Mouse (Mus musculus) layer of hippocampus, adult 2 months (tissue): Measurements from ENCODE around the gene Wdr91. TPM values are rescaled to one million over a fixed set of nuclear protein-coding genes. Genes with fewer than 3 reads are reported as not detected.
A peak's percentile ranks its signal among the peaks of the same experiment; 100 is the strongest.

Experiments
- DNase-seq, 2 experiments: peaks; one replicate each; pipeline ENCODE4 v3.0.0; 2022; ENCODE audit warnings: low spot score in 2 of 2
- H3K27ac ChIP-seq: fragments of 200-600 bp; 2 replicates; pipeline ENCODE4 v1.8.1; 2022
- H3K4me3 ChIP-seq: fragments of 200-600 bp; 2 replicates; pipeline ENCODE4 v1.8.1; 2022; ENCODE audit warnings: mild to moderate bottlenecking
- CTCF ChIP-seq: fragments of 200-600 bp; conservative IDR thresholded peaks from 2 replicates; pipeline ENCODE4 v1.8.1; 2022; ENCODE audit warnings: antibody characterized with exemption, mild to moderate bottlenecking, moderate library complexity
- long read RNA-seq, 2 experiments: library from polyadenylated mRNA; stranded (forward); transcript quantifications; one replicate each; pipeline ENCODE4 v2.0.0; 2021; ENCODE audit warnings: borderline mapping rate in 2 of 2
- total RNA-seq, 2 experiments: library from RNA; stranded (reverse); gene quantifications; 2 replicates each; pipeline ENCODE4 v1.2.3; 2021

The Wdr91 gene
- 10 to 100 TPM; 34.9 to 37.9 TPM for total RNA-seq
- long read RNA-seq, experiment 1, transcript Wdr91-201 (15 exons, 2,682 nt), result major isoform, 17 of 32 reads
- long read RNA-seq, experiment 1, partial matches to known transcripts, result 5 of 32 reads
- long read RNA-seq, experiment 1, other reads (novel, unspliced or antisense), result 10 of 32 reads
- long read RNA-seq, experiment 2, transcript Wdr91-201 (15 exons, 2,682 nt), result major isoform, 9 of 21 reads
- long read RNA-seq, experiment 2, partial matches to known transcripts, result 3 of 21 reads
- long read RNA-seq, experiment 2, other reads (novel, unspliced or antisense), result 9 of 21 reads

DNA sequence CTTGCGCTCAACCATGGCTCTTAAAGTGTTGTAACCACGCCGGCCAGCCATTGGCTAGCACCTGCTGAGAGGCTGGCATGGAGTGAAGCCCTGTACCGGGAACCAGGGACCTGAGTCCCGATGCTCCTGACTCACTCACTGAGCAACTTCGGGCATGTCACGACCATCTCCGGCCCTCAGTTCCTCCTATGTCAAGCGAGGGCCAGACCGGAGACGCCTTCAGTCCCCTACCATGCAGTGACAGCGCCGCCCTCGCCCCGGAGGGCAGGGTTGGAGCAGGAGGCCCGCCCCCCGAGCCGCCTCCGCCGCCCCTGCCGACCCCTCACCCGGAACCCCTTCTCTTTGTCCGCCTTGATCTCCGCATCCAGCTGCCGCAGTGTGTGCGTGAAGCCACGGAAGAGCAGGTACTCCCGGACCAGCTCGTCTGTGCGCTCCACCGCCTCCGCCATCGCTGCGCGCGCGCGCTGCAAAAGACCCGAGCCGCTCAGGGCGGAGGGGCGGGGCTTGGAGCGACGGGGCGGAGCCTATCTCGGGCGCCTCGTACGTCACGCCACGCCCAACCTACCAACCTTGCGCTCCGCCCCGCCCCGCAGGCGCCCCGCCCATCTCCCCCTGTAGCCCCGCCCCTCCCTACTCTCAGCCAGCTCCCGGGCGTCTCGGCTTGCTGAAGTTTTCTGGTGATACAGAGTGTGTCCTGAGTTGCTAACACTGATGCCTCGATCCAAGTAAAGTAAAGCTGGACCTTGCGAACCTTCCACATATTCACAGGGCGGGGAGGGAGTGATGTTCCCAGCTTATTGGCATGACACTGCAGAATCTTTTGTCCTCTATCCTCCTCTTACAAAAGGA is at the start of gene Wdr91:
Wdr91 (minus strand) TSS at position 506 of the 849 bp plus-strand sequence.
- peak within 1 kb of the TSS; percentile 73 for H3K4me3 ChIP-seq
- peak within 1 kb of the TSS; percentile 93 for H3K27ac ChIP-seq
- TF ChIP-seq CTCF, result peak; percentile 50
- DNase-seq, result peak; percentile 89 to 93

DNA sequence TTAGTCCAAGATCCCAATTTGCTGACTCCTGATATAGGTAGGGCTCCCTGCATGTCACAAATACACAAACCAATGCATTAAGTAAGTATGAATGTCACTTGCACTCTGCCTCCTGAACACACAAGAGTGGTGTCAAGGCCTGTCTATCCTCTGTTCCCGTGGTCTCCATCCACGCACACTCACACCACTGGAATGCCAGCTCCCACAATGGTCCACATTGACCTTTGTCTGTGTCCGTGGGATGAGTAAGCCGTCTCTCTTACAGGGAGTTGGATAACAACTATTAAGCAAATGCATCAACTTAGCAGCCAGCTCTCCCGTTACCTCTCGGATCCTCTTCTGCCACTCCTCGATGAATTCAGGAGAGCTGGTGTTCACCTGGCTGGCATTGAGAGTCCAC is 48.5 kb upstream of the Wdr91 start:
- no peak overlapping the region for H3K27ac ChIP-seq
- H3K4me3 ChIP-seq, result no peak overlapping the region
- TF ChIP-seq CTCF, result no peak
- DNase-seq, result no peak

DNA sequence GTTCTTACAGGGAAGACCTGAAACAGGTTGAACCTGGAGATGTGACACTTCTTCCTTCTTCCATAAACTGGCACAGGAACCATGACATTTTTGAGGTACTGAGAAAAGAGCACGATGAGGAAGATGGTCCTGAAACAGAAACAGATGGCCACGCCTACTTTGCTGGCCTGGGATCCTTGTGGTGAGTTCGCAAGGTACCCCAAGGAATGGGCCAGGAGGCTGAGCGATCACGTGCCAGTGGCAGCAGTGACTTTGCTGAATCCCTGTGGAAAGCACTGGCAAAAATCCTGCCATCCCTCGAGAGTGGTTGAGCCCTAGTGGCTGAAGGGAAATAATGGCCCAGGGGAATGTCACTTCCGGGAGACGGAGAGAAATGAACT is 45.2 kb upstream of the Wdr91 start:
- no peak overlapping the region for H3K4me3 ChIP-seq
- H3K27ac ChIP-seq, result no peak overlapping the region
- TF ChIP-seq CTCF, result 0 out of 2 replicates have a peak, but pooled peaks have one; percentile 1
- no peak for DNase-seq

DNA sequence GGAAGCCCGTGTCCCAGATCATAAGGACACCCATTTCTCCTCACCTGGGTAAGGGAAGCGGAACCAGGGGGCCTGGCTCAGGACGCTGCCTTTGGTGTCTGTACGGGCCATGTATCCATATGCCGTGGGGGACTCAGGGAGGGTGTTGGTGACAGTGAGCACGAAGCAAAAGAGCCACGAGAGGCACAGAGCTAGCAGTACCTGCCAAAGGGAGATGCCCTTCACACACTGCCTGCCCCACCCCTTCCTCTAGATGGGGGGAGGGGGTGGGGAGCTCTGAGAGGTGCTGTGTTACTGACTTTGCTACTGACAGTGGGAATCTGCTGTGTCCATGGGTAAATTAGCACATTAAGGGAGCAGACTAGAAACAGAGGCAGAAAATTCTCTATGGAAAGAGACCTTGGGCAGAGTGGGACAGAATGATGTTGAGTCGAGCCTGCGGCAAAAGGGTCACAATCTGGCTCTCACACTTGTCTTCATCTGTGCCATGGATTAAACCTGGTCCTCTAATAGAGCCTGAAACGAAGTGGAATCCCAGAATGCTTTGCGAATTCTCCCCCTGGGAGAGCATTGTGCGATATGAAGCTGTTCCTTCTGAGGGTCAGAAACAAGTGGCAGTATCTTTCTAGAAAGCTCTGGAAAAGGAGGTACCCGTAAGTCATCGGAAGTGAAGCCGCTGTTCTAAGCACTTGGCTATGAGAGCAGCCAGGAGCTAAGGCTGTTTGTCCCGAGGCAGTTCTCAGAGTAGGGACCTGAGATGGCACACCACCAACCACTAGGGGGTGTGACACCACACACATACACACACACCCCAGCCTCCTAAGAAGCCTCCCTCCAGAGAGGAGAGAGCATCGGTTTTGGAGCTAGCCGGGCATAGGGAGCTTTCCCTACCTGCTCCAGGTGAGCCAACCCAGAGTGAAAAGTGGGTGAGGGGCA is 44.5 kb upstream of the Wdr91 start:
- peak overlapping the region; percentile 15; the same call in 1 of the 2 replicates for H3K4me3 ChIP-seq

DNA sequence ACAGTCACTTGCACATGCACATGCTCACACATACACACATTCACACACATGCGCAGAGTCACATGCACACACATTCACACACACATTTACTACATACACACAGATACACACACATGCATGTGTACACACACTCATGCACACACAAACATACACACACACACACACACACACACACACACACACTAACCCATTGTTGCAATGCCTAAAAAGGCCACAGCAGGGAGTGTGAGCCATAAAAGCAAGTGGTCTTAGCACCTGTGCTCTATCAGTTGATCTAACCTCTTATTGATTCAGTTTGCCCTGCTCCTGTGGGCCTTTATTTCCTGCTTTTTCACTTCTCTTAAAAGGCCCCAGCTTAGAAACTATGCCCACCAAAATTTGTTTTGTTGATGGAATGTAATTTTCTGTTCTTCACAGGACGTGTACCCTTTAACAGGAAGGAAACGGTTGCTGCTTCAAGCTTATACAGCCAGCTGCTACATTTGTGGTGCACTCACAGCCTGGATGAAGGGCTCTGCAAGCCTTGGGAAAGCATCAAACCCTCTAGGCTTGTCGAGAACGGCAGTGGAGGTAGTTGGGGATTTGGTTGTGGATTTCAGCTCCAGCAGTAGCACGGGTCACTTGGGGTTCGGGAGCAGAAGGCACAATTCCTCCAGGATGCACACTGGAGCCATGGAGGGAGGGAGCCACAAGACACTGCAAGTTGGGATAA is 41.4 kb upstream of the Wdr91 start:
- no peak for DNase-seq
- Histone ChIP-seq H3K4me3 (no peak overlapping the region), H3K27ac (no peak overlapping the region)
- TF ChIP-seq CTCF, result no peak

More for the DNA sequence above, 44.5 kb upstream of the Wdr91 start:
- peak; percentile 67 for TF ChIP-seq CTCF
- DNase-seq, result peak in 1 of 2 experiments; percentile 16
- H3K27ac ChIP-seq, result no peak overlapping the region

DNA sequence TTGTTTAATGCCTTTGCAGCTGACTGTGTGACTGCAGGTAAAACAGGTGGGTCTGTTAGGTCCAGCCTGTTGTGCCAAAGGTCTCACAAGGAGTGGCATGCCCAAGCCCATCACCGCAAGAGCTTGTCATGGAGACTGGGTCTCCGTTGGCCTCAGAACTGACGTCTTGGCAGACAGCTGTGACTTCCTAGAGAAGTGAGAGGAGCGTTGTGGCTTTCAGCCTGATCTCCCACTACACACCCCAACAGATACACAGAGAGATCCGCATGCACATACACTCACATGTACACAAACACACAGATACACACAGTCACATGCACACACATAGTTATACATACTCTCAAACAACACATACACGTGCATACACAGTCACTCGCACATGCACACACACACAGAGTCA is 40.8 kb upstream of the Wdr91 start:
- Histone ChIP-seq H3K27ac (no peak overlapping the region), H3K4me3 (no peak overlapping the region)
- TF ChIP-seq CTCF, result no peak
- DNase-seq, result no peak

DNA sequence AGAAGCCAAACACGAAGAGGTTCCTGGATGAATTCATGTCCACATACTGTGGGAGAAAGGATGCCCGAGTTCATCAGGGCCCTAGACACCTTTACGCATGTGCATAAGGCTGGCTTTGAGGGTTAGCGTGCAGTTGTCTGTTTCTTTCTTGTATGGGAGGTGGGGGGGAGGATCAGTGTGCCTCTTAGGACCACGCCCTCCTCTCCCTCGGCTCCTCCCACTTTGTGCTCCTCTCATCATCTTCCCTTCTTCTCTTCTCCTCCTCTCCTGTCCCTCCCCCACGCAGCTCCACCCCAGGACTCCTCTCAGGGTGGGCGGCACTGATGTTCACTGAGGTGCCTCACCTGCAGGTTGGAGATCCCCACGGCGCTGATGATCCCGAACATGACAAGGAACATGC is 37.8 kb upstream of the Wdr91 start:
- Histone ChIP-seq H3K27ac (no peak overlapping the region), H3K4me3 (peak overlapping the region; percentile 41)
- no peak for DNase-seq
- no peak for TF ChIP-seq CTCF

DNA sequence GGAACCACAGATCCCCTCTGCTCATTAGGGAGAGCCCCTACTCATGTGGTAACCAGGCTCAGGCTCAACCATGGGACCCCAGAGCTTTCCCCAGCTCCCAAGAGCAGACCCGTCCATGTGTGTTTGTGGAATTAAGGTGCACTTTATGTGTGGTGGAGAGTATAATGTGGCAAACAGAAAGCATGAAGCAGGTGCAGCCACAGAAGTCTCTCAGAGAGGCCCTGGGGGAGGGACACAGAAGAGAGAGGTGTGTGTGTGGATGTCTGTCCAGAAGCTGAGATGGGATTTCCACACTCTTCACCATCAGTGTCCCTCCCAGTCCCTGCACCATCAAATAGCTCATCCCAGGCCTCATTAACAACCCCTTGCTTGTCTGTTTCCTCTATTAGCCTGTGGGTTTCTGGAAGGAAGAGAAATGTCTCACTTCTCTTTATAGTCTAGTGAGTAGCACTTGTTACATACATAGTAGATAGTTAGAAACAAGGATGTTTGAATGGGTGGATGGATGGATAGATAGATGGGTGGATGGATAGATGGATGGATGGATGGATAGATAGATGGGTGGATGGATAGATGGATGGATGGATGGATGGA is 35.9 kb upstream of the Wdr91 start:
- Histone ChIP-seq H3K4me3 (no peak overlapping the region), H3K27ac (no peak overlapping the region)
- TF ChIP-seq CTCF, result no peak
- DNase-seq, result no peak

DNA sequence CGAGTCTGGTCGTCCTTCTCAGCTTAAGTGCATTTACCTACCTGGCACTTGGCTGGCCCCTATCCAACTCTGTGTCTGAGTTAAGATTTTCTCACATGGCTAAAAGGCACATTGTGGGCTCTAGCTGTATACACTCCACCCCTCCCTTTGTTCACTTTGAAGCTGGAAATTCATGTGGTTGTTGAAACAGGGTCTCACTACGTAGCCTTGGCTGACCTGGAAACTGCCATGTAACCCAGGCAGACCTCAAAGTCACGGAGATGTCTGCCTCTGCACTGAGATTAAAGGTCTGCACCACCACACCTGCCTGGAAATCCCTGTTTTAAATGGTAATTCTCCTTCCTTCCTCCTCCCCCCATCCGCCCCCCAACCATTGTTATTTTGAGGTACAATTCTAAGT is 32.8 kb upstream of the Wdr91 start:
- H3K4me3 ChIP-seq, result no peak overlapping the region
- DNase-seq, result no peak
- H3K27ac ChIP-seq, result no peak overlapping the region
- no peak for TF ChIP-seq CTCF

DNA sequence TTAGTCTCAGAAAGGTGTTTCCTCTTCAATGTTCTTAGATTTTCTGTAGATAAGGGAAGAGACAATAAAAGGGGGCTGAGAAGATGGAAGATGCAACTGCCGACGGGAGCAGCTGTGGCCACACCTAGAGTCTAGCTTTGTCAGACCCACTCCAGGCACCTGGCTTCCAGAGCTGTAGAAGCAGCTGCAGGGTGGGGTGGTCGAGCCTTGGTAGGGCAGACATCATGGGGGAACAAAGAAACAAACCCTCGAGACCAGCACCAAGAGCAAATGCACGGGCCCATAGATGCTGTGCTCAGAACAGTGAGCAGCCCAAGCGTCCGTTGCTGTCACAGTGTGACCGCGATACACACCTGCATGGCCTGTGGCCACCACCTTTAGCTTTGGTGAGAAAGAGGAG is 31.8 kb upstream of the Wdr91 start:
- no peak for TF ChIP-seq CTCF
- Histone ChIP-seq H3K27ac (no peak overlapping the region), H3K4me3 (no peak overlapping the region)
- DNase-seq, result no peak

DNA sequence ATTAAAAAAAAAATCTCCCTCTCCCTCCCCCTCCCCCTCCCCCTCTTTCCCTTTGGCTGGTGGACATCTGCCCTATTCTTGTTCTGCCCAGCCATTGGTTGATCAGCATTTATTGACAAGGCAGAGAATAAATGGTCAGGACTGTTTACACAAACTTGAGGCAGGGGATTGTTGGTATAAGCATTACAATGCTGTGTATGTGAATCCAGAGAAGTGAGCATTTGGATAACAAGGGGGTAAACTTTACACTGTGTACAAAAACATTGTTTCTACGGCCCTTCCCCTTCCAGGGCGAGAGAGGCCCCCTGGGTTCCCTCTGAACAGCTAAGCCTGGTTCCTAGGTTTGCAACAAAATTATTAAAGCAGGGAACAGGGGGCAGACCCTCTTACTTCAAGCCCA is 30.8 kb upstream of the Wdr91 start:
- no peak for TF ChIP-seq CTCF
- H3K4me3 ChIP-seq, result no peak overlapping the region
- DNase-seq, result no peak
- H3K27ac ChIP-seq, result no peak overlapping the region

DNA sequence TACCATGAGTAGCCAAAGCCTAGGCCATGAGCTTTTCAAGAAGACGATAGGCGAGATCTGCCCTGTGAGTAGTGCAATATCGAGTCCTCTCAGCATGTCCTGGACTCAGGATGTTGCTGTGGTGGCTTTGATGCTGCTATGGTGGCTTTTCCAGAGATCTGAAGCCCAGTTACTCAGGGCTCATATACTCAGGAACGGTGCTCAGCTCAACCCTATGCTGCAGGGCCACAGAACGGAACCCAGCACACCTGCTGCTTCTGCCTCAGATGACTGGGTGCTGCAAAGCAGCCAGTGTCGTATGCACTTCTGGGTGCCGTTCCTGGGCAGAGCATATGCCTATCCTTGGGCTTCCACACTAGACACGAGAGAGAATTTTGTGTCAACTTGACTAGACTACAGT is 28.8 kb upstream of the Wdr91 start:
- no peak overlapping the region for H3K27ac ChIP-seq
- no peak for DNase-seq
- H3K4me3 ChIP-seq, result no peak overlapping the region
- no peak for TF ChIP-seq CTCF
